Mouse (Mus musculus): ENCODE measurements at regions not wholly inside any gene's neighbourhood (a gene's known extent, or its start where the extent isn't known, plus 50 kb on each side); places are given as distances from the start of the nearest gene placed in this dataset.

GRCm38 (mm10) chr8:101462515-101462914, 1322.9 kb downstream of the Cdh11 start:
- Histone ChIP-seq H3K9me3 (ENCODE audit: low read length) (no peaks in the 10 kb centered on the region), H3K9ac (replicated peaks) (no peak overlapping the region), H3K4me3 (ENCODE audit: low read depth, low read length) (no peak overlapping the region), H3K4me2 (ENCODE audit: low read depth, low read length) (no peak overlapping the region), H3K36me3 (replicated peaks; ENCODE audit: insufficient read depth, low read length) (no peaks in the 10 kb centered on the region), H3K27me3 (ENCODE audit: insufficient read depth, low read length) (no peaks in the 10 kb centered on the region), H3K4me1 (ENCODE audit: insufficient read depth) (no peaks in the 10 kb centered on the region), H3K27ac (ENCODE audit: low read depth) (no peak overlapping the region)
- ATAC-seq (no peak), DNase-seq (no peak)
- no peak for TF ChIP-seq EP300 (IDR thresholded peaks at IDR 0.05; ENCODE audit: low read depth)
- WGBS (ENCODE audit: insufficient replicate concordance): 64% methylated on average over 1 of the region's 1 CpGs

GRCm38 (mm10) chr8:101444730-101445129, 1340.7 kb downstream of the Cdh11 start:
- TF ChIP-seq EP300 (IDR thresholded peaks at IDR 0.05; ENCODE audit: low read depth) (no peak), CTCF (IDR thresholded peaks at IDR 0.05; ENCODE audit: low read depth) (no peak)
- no peaks in the 10 kb centered on the region for H3K9me3 ChIP-seq (ENCODE audit: low read length)
- no peak overlapping the region for H3K9ac ChIP-seq (replicated peaks)
- DNase-seq (no peak), ATAC-seq (no peak)
- H3K4me2 ChIP-seq (ENCODE audit: low read depth, low read length): no peak overlapping the region
- no peak overlapping the region for H3K27ac ChIP-seq (ENCODE audit: low read depth)
- H3K4me1 ChIP-seq (ENCODE audit: insufficient read depth): no peaks in the 10 kb centered on the region
- WGBS (ENCODE audit: insufficient replicate concordance): 66% methylated on average over 1 of the region's 1 CpGs
- H3K36me3 ChIP-seq (replicated peaks; ENCODE audit: insufficient read depth, low read length): no peaks in the 10 kb centered on the region
- H3K27me3 ChIP-seq (ENCODE audit: insufficient read depth, low read length): no peaks in the 10 kb centered on the region
- no peak overlapping the region for H3K4me3 ChIP-seq (ENCODE audit: low read depth, low read length)

GRCm38 (mm10) chr8:101442563-101442962, 1342.9 kb downstream of the Cdh11 start:
- Histone ChIP-seq H3K9ac (replicated peaks) (no peak overlapping the region), H3K4me2 (ENCODE audit: low read depth, low read length) (no peak overlapping the region), H3K9me3 (ENCODE audit: low read length) (no peaks in the 10 kb centered on the region), H3K4me1 (ENCODE audit: insufficient read depth) (no peaks in the 10 kb centered on the region), H3K36me3 (replicated peaks; ENCODE audit: insufficient read depth, low read length) (no peaks in the 10 kb centered on the region), H3K27ac (ENCODE audit: low read depth) (no peak overlapping the region), H3K27me3 (ENCODE audit: insufficient read depth, low read length) (no peaks in the 10 kb centered on the region), H3K4me3 (ENCODE audit: low read depth, low read length) (no peak overlapping the region)
- DNase-seq (no peak), ATAC-seq (no peak)
- TF ChIP-seq CTCF (IDR thresholded peaks at IDR 0.05; ENCODE audit: low read depth) (no peak), EP300 (IDR thresholded peaks at IDR 0.05; ENCODE audit: low read depth) (no peak)
- WGBS (ENCODE audit: insufficient replicate concordance): 76% methylated on average over 2 of the region's 2 CpGs

GRCm38 (mm10) chr8:101435691-101436090, 1349.8 kb downstream of the Cdh11 start:
- 39% methylated on average over 4 of the region's 4 CpGs for whole genome bisulfite sequencing (ENCODE audit: insufficient replicate concordance)
- no peaks in the 10 kb centered on the region for H3K4me1 ChIP-seq (ENCODE audit: insufficient read depth)
- H3K4me3 ChIP-seq (ENCODE audit: low read depth, low read length): no peak overlapping the region
- no peaks in the 10 kb centered on the region for H3K27me3 ChIP-seq (ENCODE audit: insufficient read depth, low read length)
- no peak for TF ChIP-seq CTCF (IDR thresholded peaks at IDR 0.05; ENCODE audit: low read depth)
- TF ChIP-seq EP300 (IDR thresholded peaks at IDR 0.05; ENCODE audit: low read depth): no peak
- no peak for ATAC-seq
- H3K4me2 ChIP-seq (ENCODE audit: low read depth, low read length): no peak overlapping the region
- H3K27ac ChIP-seq (ENCODE audit: low read depth): no peak overlapping the region
- H3K9me3 ChIP-seq (ENCODE audit: low read length): no peaks in the 10 kb centered on the region
- no peak for DNase-seq
- no peaks in the 10 kb centered on the region for H3K36me3 ChIP-seq (replicated peaks; ENCODE audit: insufficient read depth, low read length)
- no peak overlapping the region for H3K9ac ChIP-seq (replicated peaks)
